Mouse (Mus musculus) skeletal muscle tissue, adult 2 months (tissue): ENCODE measurements around the gene Lrmp.
"Not testable (repeated sequence)": the region's sequence is repeated elsewhere in the genome, so short reads cannot be mapped to it uniquely, and the experiment has no call there.

ENCODE experiments used
- DNase-seq: peaks from one replicate; pipeline ENCODE4 v3.0.0-alpha.2; 2012; ENCODE audit warnings: low read depth, low spot score

Gene Lrmp

GRCm38 (mm10) chr6:145104241-145104939 is 11.1 kb upstream of the Lrmp start:
- DNase-seq, result no peak

GRCm38 (mm10) chr6:145105439-145105838 is 10.0 kb upstream of the Lrmp start:
- no peak for DNase-seq

GRCm38 (mm10) chr6:145106163-145106842 is 9.2 kb upstream of the Lrmp start:
- no peak for DNase-seq

GRCm38 (mm10) chr6:145110786-145111185 is 4.7 kb upstream of the Lrmp start:
- no peak for DNase-seq

GRCm38 (mm10) chr6:145112865-145113264 is 2.6 kb upstream of the Lrmp start:
- DNase-seq, result no peak

GRCm38 (mm10) chr6:145114561-145114960 is 892 bp upstream of the Lrmp start:
- no peak for DNase-seq

- no peak for DNase-seq
Measured at GRCm38 (mm10) chr6:145116098-145116672, 732 bp downstream of the Lrmp start.

- DNase-seq, result no peak
Measured at GRCm38 (mm10) chr6:145120086-145120485, 4.6 kb downstream of the Lrmp start.

GRCm38 (mm10) chr6:145120787-145121589 is 5.5 kb downstream of the Lrmp start:
- DNase-seq, result no peak

- peak; percentile 31 for DNase-seq
Measured at GRCm38 (mm10) chr6:145121590-145122420, 6.4 kb downstream of the Lrmp start.

GRCm38 (mm10) chr6:145122423-145123059 is 7.1 kb downstream of the Lrmp start:
- no peak for DNase-seq

- no peak for DNase-seq
Measured at GRCm38 (mm10) chr6:145123136-145124060, 7.9 kb downstream of the Lrmp start.

GRCm38 (mm10) chr6:145124621-145125020 is 9.2 kb downstream of the Lrmp start:
- no peak for DNase-seq

- DNase-seq, result peak; percentile 55
Measured at GRCm38 (mm10) chr6:145125591-145126113, 10.2 kb downstream of the Lrmp start.

- no peak for DNase-seq
Measured at GRCm38 (mm10) chr6:145127652-145128051, 12.2 kb downstream of the Lrmp start.

- no peak for DNase-seq
Measured at GRCm38 (mm10) chr6:145129563-145129962, 14.1 kb downstream of the Lrmp start.

GRCm38 (mm10) chr6:145131991-145132390 is 16.5 kb downstream of the Lrmp start:
- DNase-seq, result no peak

- not testable (repeated sequence) for DNase-seq
Measured at GRCm38 (mm10) chr6:145132969-145133368, 17.5 kb downstream of the Lrmp start.

GRCm38 (mm10) chr6:145135295-145135694 is 19.8 kb downstream of the Lrmp start:
- DNase-seq, result no peak
